Mouse (Mus musculus): ENCODE data around the gene Cpn1.

GRCm38 (mm10) chr19:44008784-44009183 lies 22.4 kb upstream of the Cpn1 start:
- TF ChIP-seq POLR2A (IDR thresholded peaks at IDR 0.05; ENCODE audit: extremely low read depth, insufficient read depth, low read length) (no peak), CTCF (IDR thresholded peaks at IDR 0.05; ENCODE audit: extremely low read depth, insufficient read depth, low read length) (no peak)
